Mouse (Mus musculus) CH12.LX (cell line): Measurements from ENCODE around the gene Mn1. TPM values are rescaled to one million over a fixed set of nuclear protein-coding genes. Genes with fewer than 3 reads are reported as not detected.

ENCODE experiments used
- DNase-seq: peaks from one replicate; pipeline ENCODE4 v3.0.0-alpha.2; 2013; ENCODE audit errors: extremely low read depth
- H3K27ac ChIP-seq: 2 replicates; pipeline ENCODE4 v1.5.1; 2012; ENCODE audit warnings: low read depth, mild to moderate bottlenecking, control low read depth, moderate library complexity; ENCODE audit not compliant: insufficient read depth
- H3K27me3 ChIP-seq: replicated peaks from 2 replicates; pipeline ENCODE3; 2012; ENCODE audit warnings: inconsistent platforms
- H3K36me3 ChIP-seq, 2 experiments: replicated peaks in 1 of 2; 2 replicates each; pipeline versions ENCODE3 to v1.6.1; 2012; ENCODE audit warnings: inconsistent platforms in 1 of 2, low read length in 1 of 2, mild to moderate bottlenecking in 1 of 2, mixed read lengths in 1 of 2, moderate library complexity in 1 of 2; ENCODE audit not compliant: control insufficient read depth in 1 of 2, insufficient read depth in 1 of 2
- H3K4me1 ChIP-seq, 2 experiments: 2 replicates each; pipeline ENCODE4 v1.6.1; 2012; ENCODE audit warnings: inconsistent platforms in 1 of 2, moderate library complexity in 1 of 2; ENCODE audit not compliant: insufficient read depth in 2 of 2, control insufficient read depth in 1 of 2
- H3K4me2 ChIP-seq: 2 replicates; pipeline ENCODE4 v1.6.1; 2012; ENCODE audit warnings: low read depth, mild to moderate bottlenecking, control low read depth; ENCODE audit not compliant: poor library complexity, insufficient read depth, severe bottlenecking
- H3K4me3 ChIP-seq, 3 experiments: fragments of 150-350 bp in 1 of 3; sonication (generic) in 1 of 3; replicated peaks in 1 of 3; 2 replicates each; pipeline versions ENCODE3 to v1.5.1; 2011 to 2012; ENCODE audit warnings: low read depth in 2 of 3, low read length in 2 of 3, mild to moderate bottlenecking in 2 of 3, moderate library complexity in 2 of 3, control low read depth in 1 of 3, improper control_type of control experiment in 1 of 3, inconsistent platforms in 1 of 3, mixed read lengths in 1 of 3; ENCODE audit not compliant: poor library complexity in 1 of 3
- H3K79me2 ChIP-seq: replicated peaks from 2 replicates; pipeline ENCODE4 v1.6.1; 2012; ENCODE audit warnings: mild to moderate bottlenecking, moderate library complexity; ENCODE audit not compliant: control insufficient read depth, poor library complexity, insufficient read depth, severe bottlenecking; ENCODE audit errors: extremely low read depth
- H3K9ac ChIP-seq: 2 replicates; pipeline ENCODE4 v1.6.1; 2012; ENCODE audit warnings: low read depth, mild to moderate bottlenecking, control low read depth, moderate library complexity; ENCODE audit not compliant: insufficient read depth
- H3K9me3 ChIP-seq: replicated peaks from 2 replicates; pipeline ENCODE3; 2012; ENCODE audit warnings: low read length, inconsistent platforms, mixed read lengths
- BHLHE40 ChIP-seq: IDR thresholded peaks from 2 replicates; pipeline ENCODE4 v1.6.1; 2011; ENCODE audit warnings: mild to moderate bottlenecking, low read depth, low read length, improper control_type of control experiment
- CHD1 ChIP-seq: IDR thresholded peaks from 2 replicates; pipeline ENCODE4 v1.6.1; 2012; ENCODE audit warnings: low read depth, low read length, improper control_type of control experiment, inconsistent platforms
- CTCF ChIP-seq, 2 experiments: IDR thresholded peaks in 1 of 2; conservative IDR thresholded peaks in 1 of 2; 2 replicates each; pipeline ENCODE4 v1.5.1; 2011 to 2012; ENCODE audit warnings: low read depth in 2 of 2, low read length in 2 of 2, improper control_type of control experiment in 1 of 2, inconsistent platforms in 1 of 2, mild to moderate bottlenecking in 1 of 2, moderate library complexity in 1 of 2
- EP300 ChIP-seq: IDR thresholded peaks from 2 replicates; pipeline ENCODE4 v1.6.1; 2011; ENCODE audit warnings: low read length, improper control_type of control experiment
- ETS1 ChIP-seq: conservative IDR thresholded peaks from 2 replicates; pipeline ENCODE4 v1.6.1; 2012; ENCODE audit warnings: low read depth, mild to moderate bottlenecking, inconsistent platforms, low read length, improper control_type of control experiment, moderate library complexity
- GABPA ChIP-seq: IDR thresholded peaks from 2 replicates; pipeline ENCODE4 v1.6.1; 2012; ENCODE audit warnings: low read depth, low read length, improper control_type of control experiment, inconsistent platforms; ENCODE audit not compliant: insufficient replicate concordance
- HCFC1 ChIP-seq: IDR thresholded peaks from 2 replicates; pipeline ENCODE4 v1.6.1; 2012; ENCODE audit warnings: low read depth, mild to moderate bottlenecking, inconsistent platforms, low read length, improper control_type of control experiment
- IRF4 ChIP-seq: IDR thresholded peaks from 2 replicates; pipeline ENCODE4 v1.6.1; 2014; ENCODE audit warnings: low read depth, mild to moderate bottlenecking, inconsistent platforms, low read length, improper control_type of control experiment
- JUND ChIP-seq: conservative IDR thresholded peaks from 2 replicates; pipeline ENCODE4 v1.6.1; 2011; ENCODE audit warnings: low read depth, low read length, improper control_type of control experiment
- KAT2A ChIP-seq: IDR thresholded peaks from 2 replicates; pipeline ENCODE4 v1.6.1; 2012; ENCODE audit warnings: low read length, improper control_type of control experiment, inconsistent platforms; ENCODE audit not compliant: insufficient replicate concordance
- MAX ChIP-seq: IDR thresholded peaks from 2 replicates; pipeline ENCODE4 v1.6.1; 2011; ENCODE audit warnings: low read length, improper control_type of control experiment
- MAZ ChIP-seq: IDR thresholded peaks from 2 replicates; pipeline ENCODE4 v1.6.1; 2012; ENCODE audit warnings: low read depth, mild to moderate bottlenecking, inconsistent platforms, low read length, improper control_type of control experiment, moderate library complexity
- MEF2A ChIP-seq: IDR thresholded peaks from 2 replicates; pipeline ENCODE4 v1.6.1; 2014; ENCODE audit warnings: low read depth, mild to moderate bottlenecking, inconsistent platforms, low read length, improper control_type of control experiment, borderline replicate concordance
- MXI1 ChIP-seq: IDR thresholded peaks from 2 replicates; pipeline ENCODE4 v1.6.1; 2011; ENCODE audit warnings: mild to moderate bottlenecking, low read depth, low read length, improper control_type of control experiment
- NELFE ChIP-seq: IDR thresholded peaks from 2 replicates; pipeline ENCODE4 v1.6.1; 2011; ENCODE audit warnings: low read depth, low read length, improper control_type of control experiment
- NRF1 ChIP-seq: IDR thresholded peaks from 2 replicates; pipeline ENCODE4 v1.6.1; 2014; ENCODE audit warnings: low read depth, mild to moderate bottlenecking, inconsistent platforms, low read length, improper control_type of control experiment, moderate library complexity
- PAX5 ChIP-seq: IDR thresholded peaks from 2 replicates; pipeline ENCODE4 v1.6.1; 2012; ENCODE audit warnings: low read length, inconsistent platforms, mixed read lengths
- POLR2A ChIP-seq: IDR thresholded peaks from 2 replicates; pipeline ENCODE4 v1.6.1; 2011; ENCODE audit warnings: low read depth, mild to moderate bottlenecking, improper control_type of control experiment, low read length
- POLR2AphosphoS2 ChIP-seq: IDR thresholded peaks from 2 replicates; pipeline ENCODE4 v1.6.1; 2011; ENCODE audit warnings: low read depth, low read length, improper control_type of control experiment
- RAD21 ChIP-seq: IDR thresholded peaks from 2 replicates; pipeline ENCODE4 v1.6.1; 2011; ENCODE audit warnings: low read depth, mild to moderate bottlenecking, low read length, improper control_type of control experiment, moderate library complexity
- SIN3A ChIP-seq: IDR thresholded peaks from 2 replicates; pipeline ENCODE4 v1.6.1; 2012; ENCODE audit warnings: low read length, improper control_type of control experiment, inconsistent platforms
- SMC3 ChIP-seq: IDR thresholded peaks from 2 replicates; pipeline ENCODE4 v1.6.1; 2011; ENCODE audit warnings: low read depth, low read length, improper control_type of control experiment
- TBP ChIP-seq: conservative IDR thresholded peaks from 2 replicates; pipeline ENCODE4 v1.6.1; 2011; ENCODE audit warnings: low read depth, low read length, improper control_type of control experiment
- UBTF ChIP-seq: IDR thresholded peaks from 2 replicates; pipeline ENCODE4 v1.6.1; 2012; ENCODE audit warnings: low read depth, mild to moderate bottlenecking, inconsistent platforms, low read length, improper control_type of control experiment, moderate library complexity
- USF1 ChIP-seq: IDR thresholded peaks from 2 replicates; pipeline ENCODE4 v1.6.1; 2014; ENCODE audit warnings: low read depth, mild to moderate bottlenecking, inconsistent platforms, low read length, improper control_type of control experiment
- ZC3H11A ChIP-seq: IDR thresholded peaks from 2 replicates; pipeline ENCODE4 v1.6.1; 2012; ENCODE audit warnings: low read depth, mild to moderate bottlenecking, inconsistent platforms, low read length, improper control_type of control experiment
- dilution Hi-C: fragments of 300-500 bp; cut with MboI; formaldehyde crosslinking; loops from 2 replicates; pipeline ENCODE4 v1.14.3; 2020; ENCODE audit warnings: low sequenced_read_pairs; ENCODE audit not compliant: extremely low pct_unique_long_range_greater_than_20kb, extremely low pct_ligation_motif_present
- in situ Hi-C: fragments of 300-500 bp; cut with MboI; formaldehyde crosslinking; loops from 3 replicates; pipeline ENCODE4 v1.14.3; 2019; ENCODE audit warnings: low sequenced_read_pairs, low pct_ligation_motif_present, low pct_unique_long_range_greater_than_20kb, mixed read lengths
- polyA plus RNA-seq: library from polyadenylated mRNA; unstranded; fragments of >175 nt; gene quantifications from 2 replicates; pipeline ENCODE4 v1.2.1, GENCODE M21; 2012; ENCODE audit warnings: low read depth; ENCODE audit not compliant: insufficient read length
- total RNA-seq, 2 experiments: library from RNA; depleted of rRNA; stranded (reverse); fragments of 300-350 nt in 1 of 2; fragments of >200 nt in 1 of 2; gene quantifications; 2 replicates each; pipeline ENCODE4 v1.2.3; 2012 to 2014

Mn1 gene
- total and polyA plus RNA-seq, 3 experiments = not detected

GRCm38 (mm10) chr5:111423616-111424015 lies 6.5 kb downstream of the Mn1 start:
- dilution Hi-C loops (no loop called here), in situ Hi-C loops (no loop called here)

GRCm38 (mm10) chr5:111425813-111426212 lies 8.7 kb downstream of the Mn1 start:
- no peaks in the 10 kb centered on the region for H3K4me1 ChIP-seq
- DNase-seq = no peak
- H3K9ac ChIP-seq = no peak overlapping the region
- no peaks in the 10 kb centered on the region for H3K79me2 ChIP-seq
- no peak overlapping the region for H3K27ac ChIP-seq
- TF ChIP-seq BHLHE40 (no peak), MAX (no peak), GABPA (no peak), TBP (no peak), KAT2A (no peak), MXI1 (no peak), PAX5 (no peak), MAZ (no peak), CHD1 (no peak), IRF4 (no peak), RAD21 (no peak), MEF2A (no peak), POLR2AphosphoS2 (no peak), UBTF (no peak)
- in situ Hi-C loops (no loop called here), dilution Hi-C loops (no loop called here)
- no peak overlapping the region for H3K4me3 ChIP-seq
- H3K4me2 ChIP-seq = no peak overlapping the region
- peaks cover 37% of the 10 kb centered on the region for H3K9me3 ChIP-seq
- H3K36me3 ChIP-seq = no peaks in the 10 kb centered on the region
- peaks cover 3% of the 10 kb centered on the region for H3K27me3 ChIP-seq

More at GRCm38 (mm10) chr5:111423616-111424015, 6.5 kb downstream of the Mn1 start:
- peaks cover 53% of the 10 kb centered on the region for H3K9me3 ChIP-seq
- H3K27ac ChIP-seq = no peak overlapping the region
- H3K4me3 ChIP-seq = no peak overlapping the region
- no peak for TF ChIP-seq USF1
- no peak for TF ChIP-seq EP300
- TF ChIP-seq JUND = no peak
- TF ChIP-seq POLR2AphosphoS2 = no peak
- TF ChIP-seq SMC3 = no peak
- no peak for TF ChIP-seq CTCF (conservative IDR thresholded peaks at IDR 0.05 in 1 of 2, IDR thresholded peaks at IDR 0.05 in 1 of 2; ENCODE audit: low read depth in 2 of 2, low read length in 2 of 2)
- TF ChIP-seq TBP = no peak
- TF ChIP-seq POLR2A = no peak
- TF ChIP-seq MEF2A = no peak
- TF ChIP-seq ETS1 = no peak
- no peak for TF ChIP-seq HCFC1
- no peak for TF ChIP-seq MXI1
- TF ChIP-seq UBTF = no peak
- no peak for TF ChIP-seq ZC3H11A
- TF ChIP-seq NELFE = no peak
- no peak for TF ChIP-seq SIN3A
- TF ChIP-seq NRF1 = no peak
- no peaks in the 10 kb centered on the region for H3K36me3 ChIP-seq
- no peak overlapping the region for H3K4me2 ChIP-seq
- no peaks in the 10 kb centered on the region for H3K4me1 ChIP-seq
- no peak for DNase-seq
- no peak overlapping the region for H3K9ac ChIP-seq
- peaks cover 3% of the 10 kb centered on the region for H3K27me3 ChIP-seq
- no peaks in the 10 kb centered on the region for H3K79me2 ChIP-seq
